Mouse (Mus musculus): ENCODE results near the gene Krtap24-1.
A peak's percentile ranks its signal among the peaks of the same experiment; 100 is the strongest.

Gene Krtap24-1

DNA sequence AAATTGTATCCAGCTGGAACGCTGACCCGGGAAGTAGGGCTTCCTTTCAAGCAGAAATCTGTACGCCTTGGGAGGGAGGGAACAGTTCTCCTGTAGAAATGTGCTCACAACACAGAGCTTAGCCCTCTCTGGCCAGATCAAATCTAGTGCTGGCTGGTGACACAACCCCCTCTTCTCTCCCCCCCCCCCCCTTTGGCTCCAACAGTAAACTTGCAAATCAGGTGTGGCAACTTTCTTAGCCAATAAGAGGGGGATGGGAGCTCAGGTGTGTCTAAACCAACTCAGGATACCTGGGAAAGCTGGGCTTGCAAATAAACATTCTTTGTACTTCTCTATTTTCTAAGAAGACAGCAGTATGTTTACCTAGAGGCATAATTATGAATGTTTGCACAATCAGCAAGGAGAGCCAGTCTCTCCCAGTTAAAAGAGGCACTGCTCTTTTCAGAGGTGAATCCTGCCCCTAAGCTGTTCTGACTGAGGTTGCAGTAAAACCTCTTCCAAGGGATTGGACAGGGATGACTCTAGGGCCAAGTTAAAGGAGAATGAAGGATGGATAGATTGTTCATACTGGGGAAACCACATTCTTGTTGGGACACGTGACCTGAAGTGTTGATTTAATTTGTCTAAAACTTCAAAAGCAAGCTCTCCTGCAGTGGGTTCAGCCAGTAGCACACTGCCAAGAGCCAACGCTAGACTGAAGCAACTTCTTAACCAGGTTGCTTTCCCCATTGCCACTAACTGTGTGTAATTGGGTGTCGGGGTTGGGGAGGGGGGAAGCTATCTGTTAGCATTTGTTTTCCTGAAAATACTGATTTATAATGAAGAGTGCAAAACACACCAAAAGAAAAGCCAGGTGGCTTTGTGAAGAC is 48.8 kb downstream of the Krtap24-1 start, which contains the start of gene Cldn8:
Gene Cldn8 (minus strand): TSS at position 139 of the 869 bp plus-strand sequence.
- peak; percentile 41 for DNase-seq (ENCODE audit: low spot score)

DNA sequence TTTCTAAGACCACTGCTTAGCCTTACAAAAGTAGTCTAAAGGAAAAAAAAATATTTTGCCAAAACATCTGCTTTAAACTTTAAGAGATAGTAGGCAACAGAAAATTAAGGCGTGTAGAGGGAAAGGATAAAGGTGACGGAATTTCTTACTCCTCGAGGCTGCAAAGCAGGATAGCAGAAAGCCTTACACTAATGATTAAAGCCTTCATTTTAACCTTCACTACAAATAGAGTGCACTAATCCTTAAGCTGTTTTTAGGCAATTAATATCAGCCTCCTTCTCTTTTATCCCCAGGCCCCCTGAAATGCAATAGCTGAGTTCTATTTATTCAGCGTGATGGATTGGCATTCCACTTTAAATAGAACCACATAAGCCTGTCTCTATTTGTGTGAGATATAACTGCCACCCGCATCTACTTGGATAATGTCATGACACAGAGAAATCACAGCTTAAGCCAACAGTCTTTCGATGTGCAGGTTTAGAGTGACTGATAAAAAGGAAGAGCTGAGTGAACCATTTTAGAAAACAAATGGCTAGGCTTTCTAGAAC is 50.4 kb downstream of the Krtap24-1 start:
- no peak for DNase-seq (ENCODE audit: low spot score)
